Mouse (Mus musculus) c-Kit-positive CD71-negative TER-119-negative erythroid progenitor cells, embryonic 14.5 days (primary cell): ENCODE measurements around the gene Tnfrsf21.

Experiments used
- DNase-seq: peaks from one replicate; pipeline ENCODE4 v3.0.0-alpha.2; 2013; ENCODE audit warnings: low read depth

Tnfrsf21 gene

DNA sequence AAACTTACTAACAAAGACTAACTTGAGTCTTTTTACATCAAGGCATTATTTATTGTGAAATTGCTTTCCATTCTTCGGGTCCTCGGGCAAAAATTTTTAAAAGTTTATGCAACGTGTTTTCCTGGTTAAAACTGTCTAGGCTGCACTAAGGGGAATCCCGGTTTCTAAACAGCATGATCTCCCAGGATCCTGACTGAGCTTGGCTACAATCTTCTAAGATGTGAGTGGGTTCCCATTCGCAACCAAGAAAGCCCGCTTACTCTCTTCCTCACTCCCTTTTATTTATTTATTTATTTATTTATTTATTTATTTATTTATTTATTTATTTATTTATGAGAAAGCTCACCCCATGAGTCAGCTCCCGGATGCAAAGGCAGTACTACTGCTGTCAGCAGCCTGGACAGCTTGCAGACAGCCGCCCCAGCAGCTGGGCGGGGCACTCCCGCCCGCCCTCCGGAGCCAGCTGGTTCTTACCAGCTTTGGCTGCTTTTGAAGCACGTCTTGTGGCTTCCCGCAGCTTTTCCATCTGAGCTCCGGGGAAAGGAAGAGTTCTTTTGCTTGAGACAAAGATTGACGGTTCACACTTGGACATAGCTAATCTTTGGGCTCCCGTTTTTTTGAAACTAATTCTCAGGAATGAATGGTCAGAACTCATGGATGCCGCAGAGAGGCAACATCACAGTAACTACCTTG lies 60.6 kb downstream of the Tnfrsf21 start:
- DNase-seq = no peak

DNA sequence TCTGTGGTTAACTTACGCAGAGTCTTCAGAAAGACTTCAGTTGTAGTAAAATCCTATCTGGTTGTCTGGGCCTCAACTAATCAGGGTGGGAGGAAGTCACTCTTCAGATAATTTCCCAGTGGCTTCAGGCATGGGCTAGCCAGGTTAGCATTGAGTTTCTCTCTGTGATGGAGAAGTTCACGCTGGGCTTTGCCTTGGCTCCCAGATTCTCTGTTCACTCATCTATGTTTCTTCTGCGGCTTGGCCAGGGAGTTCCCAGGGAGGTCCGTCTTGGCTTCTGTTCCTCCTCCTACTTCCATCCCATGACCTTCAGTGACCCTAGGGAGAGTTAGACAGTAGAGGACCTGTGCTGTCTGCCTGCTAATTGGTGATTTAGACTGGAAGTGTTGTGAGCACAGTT lies 61.2 kb downstream of the Tnfrsf21 start:
- no peak for DNase-seq

DNA sequence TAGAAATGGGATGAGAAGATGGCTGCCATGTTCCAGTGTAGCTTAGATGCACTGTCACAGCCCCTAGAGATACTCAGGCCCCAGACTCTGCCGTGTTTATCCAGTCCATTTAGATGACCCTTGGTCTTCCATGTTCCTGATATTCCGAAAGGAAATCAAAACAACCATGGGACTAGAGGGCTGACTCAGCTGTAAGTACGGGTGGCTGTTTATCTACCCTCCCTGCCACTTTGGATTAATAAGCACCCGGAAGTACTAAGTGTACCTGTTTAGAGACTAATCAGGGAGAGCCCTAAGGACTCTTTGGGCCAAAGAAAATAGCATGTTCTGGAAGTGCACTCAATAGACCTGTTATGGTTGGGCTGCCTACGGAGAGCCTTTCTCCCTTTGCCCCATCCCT lies 64.9 kb downstream of the Tnfrsf21 start:
- no peak for DNase-seq

DNA sequence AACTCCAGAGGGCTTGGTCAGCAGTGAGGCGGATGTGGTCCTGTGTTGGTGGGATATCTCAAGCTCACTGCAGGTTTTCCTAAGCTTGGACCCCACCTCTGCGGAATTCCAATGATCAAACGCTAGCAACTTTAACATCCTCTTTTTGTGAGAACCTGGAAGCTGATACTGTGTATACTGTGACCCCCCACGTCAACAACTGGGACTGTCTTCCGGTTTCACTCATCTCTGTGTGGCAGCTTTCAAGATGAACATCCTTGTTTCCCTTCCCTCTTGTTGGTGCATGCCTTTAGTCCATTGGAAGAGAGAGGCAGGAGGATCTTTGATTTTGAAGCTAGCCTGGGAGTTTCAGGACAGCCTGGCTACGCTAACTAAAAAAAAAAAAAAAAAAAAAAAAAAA lies 73.1 kb downstream of the Tnfrsf21 start:
- DNase-seq = no peak

DNA sequence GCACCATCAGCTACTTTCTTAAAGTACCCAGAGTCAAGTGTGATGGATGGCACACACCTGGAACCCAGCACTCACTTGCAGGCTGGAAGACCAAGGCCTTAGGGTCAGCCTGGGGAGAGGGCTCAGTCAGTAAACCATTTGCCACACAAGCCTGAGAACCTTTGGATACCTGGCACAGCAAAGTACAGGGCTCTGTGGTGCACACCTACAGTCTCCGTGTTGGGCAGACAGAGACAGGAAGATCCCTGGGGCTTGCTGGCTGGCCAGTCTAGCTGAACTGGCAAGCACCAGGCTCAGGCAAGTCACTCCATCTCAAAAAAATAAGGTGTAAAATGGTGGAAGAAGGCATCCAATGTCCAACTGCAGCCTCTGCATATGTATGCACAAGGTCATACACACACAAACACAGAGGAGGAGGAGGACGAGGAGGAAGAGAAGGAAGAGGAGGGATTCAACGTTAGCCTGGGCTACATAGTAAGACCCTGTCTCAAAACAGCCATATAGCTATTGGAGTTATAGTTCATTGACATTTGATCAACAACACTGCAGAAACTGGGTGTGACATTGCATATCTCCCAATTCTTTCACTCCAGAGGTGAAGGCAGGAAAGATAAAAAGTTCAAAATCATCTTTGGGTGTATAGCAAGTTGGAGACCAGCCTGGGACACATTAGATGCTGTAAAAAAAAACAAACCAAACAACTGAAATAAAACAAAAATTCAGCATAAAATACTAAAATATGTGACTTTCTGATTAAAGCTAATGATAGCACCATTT lies 74.8 kb downstream of the Tnfrsf21 start:
- DNase-seq = no peak

DNA sequence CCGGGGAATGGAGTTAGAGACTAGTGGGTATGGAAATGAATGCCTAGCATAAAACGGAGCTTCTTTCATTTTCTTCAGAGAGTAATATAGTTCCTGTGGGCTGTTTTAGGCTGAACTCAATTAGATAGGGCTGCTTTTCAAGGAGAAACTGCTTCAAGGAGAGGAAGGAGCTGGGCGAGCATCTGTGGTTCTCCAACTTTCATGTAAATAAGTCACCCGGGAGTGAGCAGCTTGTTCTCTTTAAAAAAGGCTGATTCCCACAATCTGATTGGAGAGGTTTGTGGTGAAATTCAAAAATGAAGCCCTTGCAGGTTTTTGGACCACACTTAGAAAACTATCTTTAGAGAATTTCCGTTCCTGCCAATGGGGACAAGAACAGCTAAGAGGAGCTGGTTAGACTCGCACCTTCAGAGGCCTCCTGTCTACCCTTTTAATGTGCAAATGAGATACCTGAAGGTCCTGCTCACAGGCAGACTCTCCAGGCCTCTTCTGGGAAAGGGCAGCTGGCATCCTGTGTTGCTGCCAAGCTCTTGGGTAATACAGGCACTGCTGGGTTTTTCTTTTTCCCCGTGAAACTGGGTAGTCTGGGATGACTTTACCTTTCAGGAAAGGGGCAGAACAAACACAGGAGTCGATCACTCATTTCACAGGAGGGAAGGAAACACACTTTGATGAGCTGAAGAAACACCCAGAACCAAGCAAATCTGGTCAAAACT lies 76.1 kb downstream of the Tnfrsf21 start:
- DNase-seq = no peak

DNA sequence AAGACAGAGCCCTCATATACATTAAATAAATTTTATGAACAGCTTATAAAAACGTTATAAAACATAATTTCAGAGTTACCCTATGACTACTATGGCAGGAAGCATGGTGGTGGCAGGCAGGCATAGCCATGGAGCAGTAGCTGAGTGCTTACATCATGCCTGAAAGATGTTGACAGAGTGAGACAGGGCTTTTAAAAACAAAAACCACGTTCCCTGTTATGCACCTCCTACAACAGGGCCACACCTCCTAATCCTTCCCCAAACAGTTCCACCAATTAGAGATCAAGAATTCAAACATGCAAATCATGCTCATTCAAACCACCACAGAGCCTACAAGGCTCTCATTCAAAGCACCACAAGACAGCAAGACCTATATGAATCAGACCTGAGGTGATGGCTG lies 77.9 kb downstream of the Tnfrsf21 start:
- DNase-seq = no peak

DNA sequence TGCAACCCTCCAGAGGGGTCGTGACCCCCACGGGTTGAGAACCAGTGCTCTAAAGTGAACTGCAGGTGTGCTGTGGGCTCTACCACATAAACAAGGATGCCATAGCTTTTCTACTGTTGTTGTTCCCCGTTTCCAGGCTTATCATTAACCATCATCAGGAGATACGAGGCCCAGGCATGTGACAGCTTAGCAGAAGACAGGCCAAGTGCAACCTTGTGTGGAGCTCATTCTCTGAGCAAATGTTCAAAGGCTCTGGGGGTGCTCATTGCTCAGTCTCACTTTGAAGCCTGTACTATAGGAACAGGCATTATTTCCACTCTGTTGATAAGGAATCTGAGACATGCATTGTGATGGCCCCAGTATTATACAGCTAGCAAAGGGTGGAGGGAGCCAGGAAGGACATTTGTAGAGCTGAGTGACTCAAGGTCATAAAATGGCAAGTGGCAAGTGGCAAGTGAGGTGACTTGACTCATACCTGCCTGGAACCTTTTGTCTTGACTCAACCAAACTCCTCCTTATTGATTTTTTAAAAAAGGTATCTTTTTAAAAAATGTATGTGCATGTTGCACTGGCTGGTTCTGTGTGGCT lies 80.8 kb downstream of the Tnfrsf21 start:
- no peak for DNase-seq

DNA sequence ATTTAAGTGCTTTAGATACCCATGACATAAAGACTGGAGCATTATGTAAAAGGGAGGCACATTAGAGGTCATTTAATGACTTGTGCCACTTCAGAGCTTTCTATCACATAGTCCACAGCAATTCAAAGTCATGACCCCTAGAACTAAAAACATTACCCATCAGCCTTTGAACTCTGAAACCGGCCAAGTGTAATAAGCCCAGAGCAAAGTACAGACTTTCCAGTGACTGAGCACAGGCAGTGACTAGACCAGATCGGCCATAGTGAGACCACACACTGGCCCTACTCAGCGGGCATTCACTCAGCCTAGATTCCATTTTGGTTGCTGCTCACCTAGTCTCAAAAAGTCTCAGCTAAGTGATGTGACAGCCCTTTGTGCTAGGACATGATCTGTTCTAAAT lies 89.8 kb downstream of the Tnfrsf21 start:
- no peak for DNase-seq

DNA sequence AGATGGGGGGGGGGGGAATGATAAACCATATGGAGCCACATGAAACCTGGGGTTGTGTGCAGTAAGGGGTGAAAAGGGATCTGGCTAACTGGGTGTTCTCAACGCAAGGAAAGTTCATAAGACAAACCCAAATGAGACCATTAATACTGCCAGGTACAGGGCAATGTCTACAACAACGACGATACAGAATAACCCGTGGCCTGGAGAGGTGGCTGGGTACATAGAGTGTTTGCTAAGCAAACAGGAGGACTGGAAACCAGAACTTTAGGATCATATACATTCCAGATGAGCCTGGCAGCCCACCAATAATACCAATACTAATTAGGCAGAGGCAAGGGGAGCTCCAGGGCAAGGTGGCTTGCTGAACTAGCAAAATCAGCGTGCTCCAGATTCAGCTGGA lies 91.0 kb downstream of the Tnfrsf21 start:
- DNase-seq = no peak

DNA sequence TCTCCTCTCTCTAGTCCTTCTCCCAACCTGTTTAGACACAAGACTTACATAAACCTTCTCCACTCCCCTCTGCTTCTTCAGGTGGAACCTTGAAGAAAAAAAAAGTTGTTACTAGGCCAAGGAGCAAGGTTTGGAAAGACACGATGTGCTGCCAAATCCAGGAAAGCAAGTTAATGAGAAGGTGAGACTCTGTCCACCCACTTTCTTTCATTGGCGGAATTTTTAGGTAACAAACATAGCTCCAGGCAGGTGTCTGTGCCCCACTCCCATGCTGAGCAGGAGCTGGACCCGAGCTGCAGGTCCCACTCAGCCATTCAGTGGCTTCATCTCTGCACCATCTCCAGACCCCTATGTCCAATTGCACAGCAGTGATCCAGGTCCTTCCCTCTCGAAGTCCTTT lies 93.1 kb downstream of the Tnfrsf21 start:
- no peak for DNase-seq

DNA sequence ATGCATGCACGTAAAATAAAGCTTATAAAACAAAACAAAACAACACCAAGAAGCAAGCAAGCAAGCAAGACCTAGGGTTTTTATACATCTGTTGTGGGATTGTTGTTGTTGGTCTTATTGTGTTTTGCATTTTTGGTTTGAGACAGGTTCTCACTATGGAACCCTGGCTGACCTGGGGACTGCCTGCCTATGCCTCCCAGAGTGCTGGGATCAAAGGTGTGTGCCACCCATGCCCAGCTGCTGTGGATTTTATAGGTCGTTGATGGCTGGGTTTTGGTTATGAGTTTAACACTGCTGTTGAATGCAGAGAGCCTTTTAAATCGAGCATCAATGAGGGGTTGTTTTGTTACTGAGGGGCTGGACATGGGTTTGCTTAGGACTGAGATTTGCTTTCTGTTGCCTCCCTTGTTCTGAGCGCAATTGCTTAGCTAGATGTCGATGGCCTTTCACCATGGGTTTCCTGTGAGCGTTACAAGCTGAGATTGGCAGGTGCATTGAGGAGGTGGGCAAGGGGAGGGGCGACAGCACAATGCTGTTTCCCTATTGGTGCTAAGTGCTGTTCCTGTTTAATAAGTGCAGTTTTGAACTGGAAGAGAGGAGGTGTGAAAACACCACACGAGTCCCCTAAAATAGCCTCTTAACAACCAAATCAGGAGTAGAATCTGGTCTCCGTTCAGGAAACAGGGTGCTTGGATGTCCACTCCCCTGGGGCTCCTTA lies 94.0 kb downstream of the Tnfrsf21 start:
- DNase-seq = no peak

DNA sequence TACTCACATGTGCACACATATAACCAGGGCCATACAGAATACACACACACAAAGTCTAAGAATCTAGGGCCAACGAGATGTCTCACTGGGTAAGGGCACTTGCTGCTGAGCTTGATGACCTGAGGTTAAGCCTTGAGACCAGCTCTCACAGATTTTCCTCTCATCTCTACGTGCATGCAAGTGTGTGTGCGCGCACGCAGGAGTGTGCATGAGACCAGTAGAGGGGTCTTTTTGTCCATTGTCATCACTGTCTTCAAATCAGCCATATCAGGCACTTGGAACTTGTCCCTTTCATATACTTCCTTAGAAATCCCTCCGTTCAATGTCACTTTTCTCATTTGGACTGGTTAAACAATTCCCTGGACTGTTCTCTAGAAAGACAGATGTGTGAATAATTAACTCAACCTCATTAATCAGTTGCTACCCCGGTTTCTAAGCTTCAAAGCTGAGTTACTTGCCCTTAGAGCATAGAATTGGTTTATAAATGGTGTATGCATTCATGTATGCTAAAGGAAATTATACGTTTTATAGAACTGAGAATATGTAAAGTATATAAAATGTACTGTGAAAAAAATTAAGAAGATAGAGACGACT lies 97.1 kb downstream of the Tnfrsf21 start:
- no peak for DNase-seq

DNA sequence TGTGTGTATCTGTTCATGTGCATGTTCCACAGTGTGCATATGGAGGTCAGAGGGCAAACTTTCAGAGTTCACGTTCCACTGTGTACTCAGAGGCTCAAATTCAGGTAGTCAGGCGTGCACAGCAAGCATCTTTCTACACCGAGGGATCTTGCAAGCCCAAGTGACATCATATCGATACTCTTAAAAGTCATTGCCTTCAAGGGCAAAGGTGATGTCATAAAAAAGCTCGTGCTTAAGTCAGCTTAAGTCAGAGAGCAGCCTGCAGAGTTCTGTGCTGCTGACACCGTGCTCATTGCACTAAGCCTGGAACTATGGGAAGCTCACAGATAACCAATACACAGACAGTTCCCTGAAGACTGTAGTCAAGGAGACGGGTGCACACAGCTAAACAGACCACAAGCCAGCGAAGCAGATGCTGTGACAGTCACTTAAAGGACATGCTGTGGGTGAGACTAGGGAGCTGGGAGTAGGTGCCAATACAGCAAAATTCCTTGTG lies 97.8 kb downstream of the Tnfrsf21 start:
- no peak for DNase-seq

DNA sequence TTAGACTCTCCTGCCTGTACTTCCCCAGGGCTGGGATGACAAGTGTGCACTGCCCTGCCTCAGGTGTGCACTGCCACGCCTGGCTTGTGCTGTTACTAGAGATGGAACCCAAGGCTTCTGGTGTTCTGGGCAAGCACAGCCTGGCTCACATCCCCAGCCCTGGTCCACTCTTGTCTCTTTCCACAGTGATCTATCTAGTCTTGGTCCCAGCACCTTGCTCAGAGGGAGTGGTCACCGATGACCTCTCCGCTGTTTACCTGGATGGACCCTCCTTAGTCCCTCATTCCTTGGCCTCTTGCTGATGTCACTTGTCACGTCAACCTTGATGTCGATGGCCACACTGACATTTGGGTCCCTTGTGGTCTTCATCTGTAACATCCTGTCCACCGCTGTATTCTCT lies 98.6 kb downstream of the Tnfrsf21 start:
- DNase-seq = no peak

DNA sequence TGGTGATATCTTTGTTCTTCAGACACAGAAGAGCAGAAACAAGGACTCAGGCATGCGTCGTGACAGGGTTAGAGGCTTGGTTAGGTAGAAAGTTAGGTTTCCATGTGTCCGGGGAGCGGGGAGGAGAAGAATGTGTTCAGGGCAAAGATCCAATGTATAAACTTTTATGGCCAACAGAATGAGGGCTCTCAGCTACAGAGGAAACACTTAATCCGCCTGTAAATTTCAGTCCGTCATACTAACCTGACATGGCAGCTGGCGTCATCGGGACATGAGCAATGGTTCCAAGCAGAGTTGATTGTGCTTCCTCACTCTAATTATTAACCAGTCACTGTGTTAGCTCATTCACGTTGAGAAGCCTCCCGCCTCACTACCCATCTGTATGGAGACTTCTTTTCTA lies 100.4 kb downstream of the Tnfrsf21 start:
- no peak for DNase-seq

DNA sequence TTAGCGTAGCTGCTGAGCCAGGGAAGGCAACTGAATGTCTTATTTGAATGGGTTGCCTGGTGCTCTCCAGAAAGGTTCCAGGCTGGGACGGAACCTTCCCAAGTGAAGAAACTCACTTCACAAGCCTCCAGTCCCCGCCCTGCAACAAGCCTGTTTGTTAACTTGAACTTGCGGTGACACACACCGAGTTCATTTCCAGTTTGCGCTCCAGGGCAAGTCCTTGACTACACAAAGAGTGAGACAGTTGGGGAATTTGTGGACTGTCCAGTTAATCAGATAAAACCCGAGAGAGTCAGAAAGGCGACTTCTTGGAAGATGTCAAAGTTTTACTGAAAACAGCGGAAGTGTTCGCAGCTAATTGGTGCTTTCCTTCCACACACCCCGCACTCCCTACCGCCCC lies 103.1 kb downstream of the Tnfrsf21 start:
- DNase-seq = no peak

DNA sequence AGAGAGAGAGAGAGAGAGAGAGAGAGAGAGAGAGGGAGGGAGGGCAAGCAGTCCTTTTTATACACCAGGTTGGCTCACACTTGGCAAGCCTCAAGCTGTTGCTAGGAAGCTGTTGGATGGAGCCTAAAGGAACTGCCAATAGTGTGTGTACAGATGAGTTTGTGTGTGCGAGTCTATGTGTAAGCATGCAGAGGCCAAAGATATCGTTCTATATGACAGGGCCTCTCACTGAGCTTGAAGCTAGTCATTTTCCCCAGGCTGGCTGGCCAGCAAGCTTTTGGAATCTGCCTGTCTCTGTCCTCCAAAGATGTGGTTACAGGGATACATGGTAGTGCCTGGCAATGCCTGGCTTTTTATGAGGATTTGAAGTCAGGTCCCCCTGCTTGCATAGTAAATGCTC lies 104.7 kb downstream of the Tnfrsf21 start:
- no peak for DNase-seq

DNA sequence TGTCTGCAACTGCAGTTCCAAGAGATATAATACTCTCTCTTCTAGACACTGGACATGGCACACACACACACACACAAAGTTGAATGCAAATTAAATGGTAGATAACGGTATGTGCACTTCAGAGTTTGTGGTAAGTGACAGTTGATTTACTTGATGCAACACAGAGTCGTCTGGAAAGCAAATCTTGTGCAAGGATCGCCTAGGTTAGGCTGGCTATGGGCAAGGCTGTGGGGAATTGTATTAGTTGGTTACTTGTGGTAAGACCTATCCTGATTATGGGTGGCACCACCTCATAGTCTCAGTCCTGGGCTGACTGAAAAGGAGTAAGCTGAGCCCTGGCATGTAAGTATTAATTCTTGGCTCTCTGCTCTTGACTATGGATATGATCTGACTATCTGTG lies 112.0 kb downstream of the Tnfrsf21 start:
- DNase-seq = no peak

DNA sequence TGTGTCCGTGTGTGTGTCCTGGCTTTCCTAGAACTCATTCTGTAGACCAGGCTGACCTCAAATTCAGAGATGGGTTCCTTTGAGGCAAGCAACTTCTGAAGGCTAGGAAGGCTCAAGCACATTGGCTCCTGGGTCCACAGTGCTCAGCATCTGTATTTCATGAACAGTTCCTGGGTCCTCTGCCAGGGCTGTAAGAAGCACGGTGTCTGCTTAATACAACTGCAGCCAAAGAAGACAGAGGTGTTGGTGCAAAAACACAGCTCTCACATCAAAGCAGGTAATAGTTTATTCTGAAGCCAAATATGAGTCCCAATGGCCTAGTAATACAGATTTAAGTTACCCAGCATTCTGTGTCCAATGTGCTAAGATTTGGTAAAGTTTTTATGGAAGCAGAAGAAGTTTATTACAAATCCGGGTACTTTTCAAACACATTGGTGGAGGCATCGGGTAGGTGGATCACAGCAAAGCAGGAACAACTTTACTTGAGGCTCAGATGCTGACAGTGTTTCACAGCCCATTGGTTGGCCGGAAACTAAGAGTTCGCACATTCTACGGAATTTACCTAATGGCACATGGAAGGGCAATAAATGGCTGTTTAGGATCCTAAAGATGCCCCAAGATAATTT lies 112.7 kb downstream of the Tnfrsf21 start:
- DNase-seq = no peak
